Mouse (Mus musculus): ENCODE data around the gene Arhgef25.

DNA sequence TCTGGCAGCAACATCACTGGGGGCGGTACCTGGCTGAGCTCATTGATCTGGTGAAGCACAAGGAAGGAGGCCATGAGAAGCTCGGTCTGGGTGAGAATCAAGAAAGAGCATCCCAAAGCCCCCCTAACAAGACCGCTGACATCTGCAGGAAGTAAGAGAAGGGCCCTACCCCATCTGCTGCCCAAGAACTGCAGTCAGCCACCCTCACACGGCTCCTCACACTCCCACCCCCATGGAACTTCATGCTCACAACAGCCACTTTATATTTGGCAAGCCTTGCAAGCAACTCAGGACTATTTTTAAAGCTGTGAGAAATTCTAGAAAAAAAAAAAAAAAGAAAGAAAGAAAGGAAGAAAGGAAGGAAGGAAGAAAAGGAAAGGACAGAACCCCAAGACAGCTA lies 19.0 kb upstream of the Arhgef25 start:
- TF ChIP-seq CTCF (conservative IDR thresholded peaks at IDR 0.05; ENCODE audit: low read length) (no peak), POU5F1 (IDR thresholded peaks at IDR 0.05; ENCODE audit: borderline replicate concordance, low read length) (no peak), NANOG (IDR thresholded peaks at IDR 0.05; ENCODE audit: borderline replicate concordance, low read length) (no peak)

All from E14TG2a.4 (cell line).